Mouse (Mus musculus): Measurements from ENCODE around the gene Agrp.
A peak's percentile ranks its signal among the peaks of the same experiment; 100 is the strongest.

The Agrp gene

DNA sequence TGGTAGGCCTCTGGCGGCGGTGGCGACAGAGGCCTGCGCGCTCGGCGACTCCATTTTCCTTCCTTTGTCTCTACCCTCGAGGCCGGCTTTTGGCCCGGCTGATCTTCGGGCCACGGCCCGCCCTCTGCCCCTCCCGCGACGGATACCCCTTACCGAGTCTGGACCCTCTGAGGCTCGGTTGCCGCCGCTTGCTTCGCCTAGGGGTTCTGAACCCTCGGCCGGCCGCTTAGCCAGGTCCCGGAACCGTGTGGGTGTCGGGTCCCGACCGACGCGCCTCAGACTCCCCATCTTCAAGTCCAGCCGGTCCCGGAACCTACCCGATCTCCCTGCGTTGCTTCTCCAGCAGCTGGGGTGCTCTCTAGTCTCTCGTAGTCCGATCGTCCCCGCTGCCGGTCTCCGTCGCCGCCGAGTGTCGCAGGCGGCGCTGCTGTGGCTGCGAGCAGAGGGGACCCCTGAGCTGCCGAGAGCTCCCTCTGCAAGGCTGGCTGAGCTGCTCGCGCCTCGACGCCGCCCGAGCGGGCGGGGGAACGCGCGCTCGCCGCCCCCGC lies at the start of gene Agrp:
Agrp (minus strand) TSS at position 431 of the 548 bp plus-strand sequence.
- DNase-seq (ENCODE audit: low spot score) = no peak

DNA sequence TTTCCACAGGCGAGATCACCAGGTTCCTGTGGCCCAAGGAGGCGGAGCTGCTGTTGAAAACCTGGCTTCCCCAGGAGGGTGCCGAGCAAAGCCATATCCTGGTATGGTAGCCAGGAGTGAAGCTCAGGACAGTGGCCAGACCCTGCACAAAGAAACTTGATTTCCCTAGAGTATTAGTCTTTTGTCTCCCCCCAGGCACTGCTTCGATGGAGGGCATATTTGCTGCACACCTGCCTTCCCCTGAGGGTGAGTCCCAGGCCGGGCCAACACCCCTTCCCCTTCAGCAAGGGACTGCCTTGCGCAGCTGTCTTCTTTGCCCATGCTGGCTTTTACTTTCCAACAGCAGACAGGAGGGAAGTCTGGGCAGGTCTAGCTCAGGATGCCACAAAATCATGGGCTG lies 49.4 kb upstream of the Agrp start:
- no peak for DNase-seq (ENCODE audit: low spot score)

DNA sequence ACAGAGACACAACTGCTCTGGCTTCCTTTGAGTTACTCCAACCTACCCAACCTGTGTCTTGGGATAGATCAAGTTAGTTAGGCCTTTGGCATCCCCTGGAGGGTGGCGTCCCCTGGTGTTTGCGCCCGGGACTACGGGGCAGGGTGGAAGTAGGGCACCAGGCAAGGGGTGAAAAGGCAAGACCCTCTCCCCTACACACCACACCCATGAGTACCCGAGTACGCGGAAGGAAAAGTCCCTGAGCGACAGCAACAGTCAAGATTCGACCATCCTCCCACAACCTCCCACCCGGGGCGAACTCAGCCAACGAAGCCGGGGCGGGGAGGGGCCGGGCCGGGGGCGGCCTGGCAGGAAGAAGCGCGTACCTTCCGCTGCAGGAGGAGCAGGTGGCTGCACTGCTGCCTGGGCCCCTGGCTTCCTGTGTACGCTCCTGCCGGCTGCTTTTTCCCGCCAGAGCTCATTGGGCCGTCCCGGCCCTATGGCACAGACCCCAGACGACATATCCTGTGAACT lies 48.7 kb upstream of the Agrp start, which contains the start of gene Carmil2:
Carmil2 (plus strand) TSS at position 479 of the 513 bp plus-strand sequence.
- DNase-seq (ENCODE audit: low spot score) = peak; percentile 70

DNA sequence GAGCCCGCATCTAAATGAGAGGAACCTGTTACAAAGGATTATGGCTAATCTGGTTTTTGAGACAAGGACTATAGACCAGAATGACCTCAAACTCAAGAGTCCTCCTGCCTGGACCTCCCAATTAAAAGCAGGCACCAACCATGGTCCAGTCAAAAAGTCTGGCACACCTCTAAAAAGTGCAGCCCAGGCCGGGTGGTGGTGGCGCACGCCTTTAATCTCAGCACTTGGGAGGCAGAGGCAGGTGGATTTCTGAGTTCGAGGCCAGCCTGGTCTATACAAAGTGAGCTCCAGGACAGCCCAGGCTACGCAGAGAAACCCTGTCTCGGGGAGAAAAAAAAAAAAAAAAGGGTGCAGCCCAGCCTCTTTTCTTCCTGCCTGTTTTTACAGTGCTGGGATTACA lies 48.1 kb upstream of the Agrp start:
- no peak for DNase-seq (ENCODE audit: low spot score)

DNA sequence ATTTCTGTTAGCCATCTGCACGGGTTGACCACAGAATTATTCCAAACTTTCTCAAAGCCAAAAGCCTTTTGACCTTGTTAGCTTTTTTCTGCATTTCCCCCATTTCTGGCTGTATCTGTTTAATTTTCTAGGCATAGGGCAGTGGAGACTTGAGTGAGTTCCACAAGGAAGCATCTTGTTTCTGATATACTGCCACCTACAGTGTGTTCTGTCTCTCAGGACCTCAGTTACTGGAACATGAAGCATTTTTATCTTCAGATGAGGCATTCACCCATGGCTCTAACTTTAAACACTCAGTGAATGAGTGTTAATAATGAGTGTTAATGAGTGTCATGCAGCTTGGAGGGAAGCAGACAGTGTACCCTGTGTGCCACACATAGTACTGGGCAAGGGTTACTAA lies 40.7 kb upstream of the Agrp start:
- DNase-seq (ENCODE audit: low spot score) = no peak

DNA sequence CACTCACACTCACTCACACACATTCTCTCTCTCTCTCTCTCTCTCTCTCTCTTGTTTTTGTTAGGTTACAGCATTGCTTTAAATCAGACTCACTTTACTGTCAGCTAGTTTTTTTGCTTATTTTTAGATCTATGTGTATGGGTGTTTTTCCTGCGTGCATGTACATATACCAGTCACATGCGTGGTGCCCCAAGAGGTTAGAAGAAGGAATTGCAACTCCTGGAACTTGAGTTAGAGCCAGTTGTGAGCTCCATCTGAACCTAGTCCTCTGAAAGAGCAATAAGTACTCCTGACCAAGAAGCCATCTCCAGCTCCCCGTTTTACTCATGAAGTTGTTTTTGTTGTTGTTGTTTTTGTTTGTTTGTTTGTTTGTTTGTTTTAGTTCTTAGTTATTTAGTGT lies 24.0 kb upstream of the Agrp start:
- peak; percentile 5 for DNase-seq (ENCODE audit: low spot score)

DNA sequence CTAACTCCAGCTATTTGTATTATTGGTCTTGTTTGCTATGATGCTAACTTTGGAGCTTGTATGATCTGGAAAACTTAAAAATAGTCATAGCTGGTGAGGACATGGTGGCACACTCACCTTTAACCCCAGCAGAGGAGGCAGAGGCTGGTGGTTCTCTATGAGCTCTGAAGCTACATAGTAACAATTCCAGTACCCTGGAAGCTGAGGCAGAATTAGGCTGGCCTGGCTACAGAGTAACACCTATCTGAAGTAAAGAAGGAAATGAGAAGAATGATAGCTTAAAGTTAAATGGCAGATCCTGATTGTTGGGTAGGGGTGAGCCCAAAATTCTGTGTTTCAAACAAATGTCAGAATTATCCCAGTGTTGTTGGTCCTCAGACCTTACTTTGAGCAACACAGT lies 20.4 kb upstream of the Agrp start:
- DNase-seq (ENCODE audit: low spot score) = no peak

DNA sequence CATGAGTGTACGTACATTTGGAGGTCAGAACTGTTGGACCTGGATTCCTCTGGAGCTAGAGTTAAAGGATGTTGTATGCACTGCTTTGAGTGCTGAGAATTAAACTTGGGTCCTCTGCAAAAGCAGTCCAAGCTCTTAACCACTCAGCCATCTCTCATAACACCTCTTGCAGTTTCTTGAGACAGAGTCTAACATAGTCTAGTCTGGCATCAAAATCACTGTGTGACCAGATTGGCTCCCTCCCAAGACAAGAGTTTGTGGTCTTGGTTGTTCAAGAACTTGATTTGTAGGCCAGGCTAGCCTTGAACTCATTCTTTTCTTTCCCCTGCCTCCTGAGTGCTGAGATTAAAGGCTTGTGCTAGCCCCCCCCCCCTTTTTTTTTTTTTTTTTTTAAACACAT lies 11.7 kb upstream of the Agrp start:
- no peak for DNase-seq (ENCODE audit: low spot score)

DNA sequence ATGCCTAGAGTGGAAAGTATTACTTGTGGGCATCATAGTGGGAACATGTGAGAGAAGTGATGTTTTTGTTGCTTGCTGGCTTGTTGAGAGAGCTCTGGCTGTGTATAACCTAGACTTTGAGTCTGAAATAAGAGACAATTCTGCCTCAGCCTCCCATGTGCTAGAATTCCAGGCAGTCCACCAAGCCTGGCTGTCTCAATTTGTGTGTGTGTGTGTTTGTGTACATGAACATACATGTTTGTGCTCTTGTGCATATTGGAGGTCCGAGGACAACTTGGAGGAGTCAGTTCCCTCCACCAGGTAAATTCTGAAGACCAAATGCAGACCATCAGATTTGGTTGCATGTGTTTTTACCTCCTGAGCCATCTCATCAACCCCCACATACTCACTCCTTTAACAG lies 8.0 kb upstream of the Agrp start:
- no peak for DNase-seq (ENCODE audit: low spot score)

DNA sequence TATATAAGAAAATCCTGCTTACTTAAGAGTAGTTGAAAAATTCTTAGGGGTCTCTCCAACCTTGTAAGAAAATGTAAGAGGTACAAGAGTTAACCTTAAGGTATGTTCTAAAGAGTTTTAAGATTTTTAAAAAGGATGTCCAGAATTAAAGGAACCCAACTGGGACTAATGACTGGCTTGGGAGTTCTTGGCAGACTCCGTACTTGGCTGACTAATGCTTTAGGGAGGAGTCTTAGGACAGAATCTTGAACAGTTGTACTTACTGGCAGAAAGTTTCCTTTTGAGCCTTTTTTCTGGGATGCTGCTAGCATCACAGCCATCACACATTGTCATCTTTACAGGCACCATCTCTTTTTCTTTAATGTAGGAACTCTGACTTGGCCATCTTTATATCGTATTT lies 3.3 kb upstream of the Agrp start:
- DNase-seq (ENCODE audit: low spot score) = no peak

DNA sequence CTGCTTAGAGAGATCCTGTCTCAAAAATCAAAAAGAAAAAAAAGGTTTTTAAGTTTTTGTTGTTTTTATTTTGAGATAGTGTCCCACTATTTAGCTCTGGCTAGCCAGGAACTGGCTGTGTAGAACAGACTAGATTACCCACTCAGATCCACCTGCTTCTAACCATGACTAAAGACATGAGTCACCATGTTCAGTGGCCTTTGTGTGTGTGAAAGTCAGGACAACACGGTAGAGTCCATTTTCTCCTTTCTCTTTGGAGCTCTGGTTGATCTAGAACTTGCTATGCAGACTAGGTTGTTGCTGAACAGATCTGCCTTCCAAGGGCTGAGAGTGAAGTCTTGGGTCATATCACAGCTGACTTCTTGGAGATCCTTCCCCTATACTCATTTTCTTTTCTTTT lies 2.6 kb upstream of the Agrp start:
- no peak for DNase-seq (ENCODE audit: low spot score)

DNA sequence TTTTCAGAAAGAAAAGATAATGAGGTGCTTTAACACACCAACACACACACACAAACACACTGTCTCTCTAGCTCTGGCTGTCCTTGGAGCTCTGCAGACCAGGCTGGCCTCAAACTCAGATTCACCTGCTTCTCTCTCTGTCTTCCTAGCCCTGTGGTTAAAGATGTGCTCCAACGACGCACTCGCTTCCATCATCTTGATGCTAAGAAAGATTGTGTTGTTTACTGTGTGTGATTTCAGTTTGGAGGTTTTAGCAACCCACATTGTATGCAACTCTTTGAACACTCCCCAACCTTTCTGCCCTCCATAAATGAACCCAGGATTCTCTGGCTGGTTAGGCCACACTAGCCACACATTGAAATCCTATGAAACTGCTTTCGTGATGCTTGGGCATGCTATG lies 1.3 kb upstream of the Agrp start:
- DNase-seq (ENCODE audit: low spot score) = no peak

DNA sequence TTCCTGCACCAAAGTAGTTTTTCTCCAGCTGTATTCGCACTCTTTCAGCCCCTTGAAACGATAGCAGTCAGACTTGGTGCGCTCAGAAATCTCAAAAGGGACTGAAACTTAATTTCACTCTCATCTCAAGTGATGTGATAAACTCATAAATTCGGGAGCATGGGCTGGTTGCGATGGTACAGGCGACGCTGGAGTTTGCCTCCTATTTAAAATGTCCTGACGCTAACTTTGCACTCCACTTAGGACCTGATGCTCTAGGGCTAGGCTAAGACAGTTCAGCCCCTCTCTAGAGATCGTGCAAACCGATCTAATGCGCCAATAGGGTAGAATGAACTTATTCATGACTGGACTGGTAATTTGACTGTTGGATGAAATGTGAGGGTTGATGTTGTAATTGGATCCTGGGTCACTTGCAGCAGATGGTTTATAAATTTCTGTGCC lies 428 bp upstream of the Agrp start:
- DNase-seq (ENCODE audit: low spot score) = no peak

DNA sequence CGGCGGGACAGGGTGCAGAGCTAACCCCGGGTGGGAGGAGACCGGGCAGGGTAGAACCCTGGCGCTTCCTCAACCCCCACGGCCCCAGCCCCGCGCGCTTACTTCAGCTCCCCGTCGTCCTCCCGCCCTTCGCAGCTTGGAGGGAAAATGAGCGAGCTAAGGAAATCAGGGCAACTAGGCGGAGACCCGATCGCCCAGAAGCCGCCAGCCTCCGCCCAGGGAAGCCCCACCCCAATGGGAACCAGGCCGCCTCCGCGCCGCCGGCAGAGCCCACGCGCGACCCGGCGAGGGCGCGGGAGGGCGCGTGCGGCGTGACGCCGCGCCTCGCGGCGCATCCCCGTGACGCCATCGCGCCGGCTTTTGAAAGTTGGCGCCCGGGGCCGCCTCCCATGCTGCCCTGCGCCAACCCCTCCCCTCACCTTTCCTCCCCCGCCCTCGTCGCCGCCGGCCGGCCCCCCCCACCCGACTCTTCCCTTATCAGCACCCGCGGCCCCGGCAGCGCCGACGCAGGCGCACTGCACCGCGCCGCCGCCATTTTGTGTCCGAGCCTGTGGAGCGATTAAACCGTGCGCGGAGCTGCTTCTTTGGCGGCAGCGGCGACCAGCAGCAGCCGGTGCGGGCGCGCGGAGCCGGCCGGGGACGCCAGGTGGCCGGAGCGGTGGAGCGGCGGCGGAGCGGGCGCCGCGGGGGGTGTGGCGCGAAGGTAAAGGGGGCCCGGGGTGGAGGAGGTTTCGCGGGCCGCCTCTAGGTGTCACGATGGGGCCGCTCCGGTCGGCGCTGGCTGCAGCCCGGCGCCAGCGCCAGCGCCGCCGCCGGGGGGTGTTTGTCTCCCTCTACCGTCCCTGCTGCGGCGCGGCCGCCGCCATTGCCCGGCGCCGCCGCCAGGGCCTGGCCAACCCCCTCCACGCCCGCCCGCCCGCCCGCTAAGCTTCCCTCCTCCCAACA lies 903 bp downstream of the Agrp start, which contains the start of gene Ctcf:
Ctcf (plus strand) TSS at position 551 of the 945 bp plus-strand sequence.
- peak; percentile 90 for DNase-seq (ENCODE audit: low spot score)

DNA sequence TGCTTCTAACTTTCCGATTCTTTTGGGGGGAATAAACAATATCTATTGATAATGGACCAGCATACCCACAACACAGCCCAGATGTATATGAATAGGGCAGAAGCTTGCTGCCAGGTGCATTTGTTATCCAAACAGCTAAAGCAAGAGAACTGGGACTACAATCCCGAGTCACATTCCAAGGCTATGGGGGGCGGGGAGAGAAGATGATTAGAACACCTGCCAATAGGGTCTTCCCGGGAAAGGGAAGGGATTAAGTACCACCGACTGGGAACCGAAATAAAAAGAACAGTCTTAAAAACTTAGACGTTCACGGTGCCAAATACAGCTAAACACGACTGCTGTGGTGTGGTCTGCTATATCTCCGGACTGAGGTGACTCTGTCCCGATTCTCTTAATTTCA lies 1.7 kb downstream of the Agrp start:
- DNase-seq (ENCODE audit: low spot score) = no peak

DNA sequence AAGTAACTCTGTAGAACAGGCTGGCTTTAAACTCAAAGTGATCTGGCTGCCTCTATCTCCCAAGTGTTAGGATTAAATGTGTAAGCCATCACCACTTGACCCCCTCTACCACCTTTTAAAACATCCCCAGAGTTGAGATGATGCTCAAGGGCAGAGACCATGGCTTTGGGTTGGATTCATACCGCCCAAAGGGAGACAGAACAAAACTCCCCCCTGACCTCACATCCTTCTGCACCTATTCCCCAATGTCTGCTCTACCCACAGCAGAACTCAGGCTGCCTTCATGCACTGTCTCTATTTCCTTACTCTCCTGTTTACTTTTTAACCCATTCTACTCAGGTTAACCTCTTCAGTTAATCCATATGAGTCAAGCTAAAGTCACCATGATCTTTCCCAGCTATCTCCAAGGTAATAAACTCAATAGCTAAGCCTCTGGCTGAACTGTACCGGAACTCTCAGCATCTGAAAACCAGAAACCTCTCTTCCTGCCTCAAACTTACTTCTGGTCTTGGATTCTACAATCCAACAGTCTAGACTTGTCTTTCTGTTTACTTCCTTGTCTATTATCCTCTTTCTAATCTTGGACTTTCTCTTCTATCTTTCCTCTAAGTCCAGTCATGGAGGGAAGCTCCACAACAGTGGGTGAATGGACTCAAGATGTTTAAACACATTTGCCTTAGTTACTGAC lies 2.3 kb downstream of the Agrp start:
- DNase-seq (ENCODE audit: low spot score) = no peak

DNA sequence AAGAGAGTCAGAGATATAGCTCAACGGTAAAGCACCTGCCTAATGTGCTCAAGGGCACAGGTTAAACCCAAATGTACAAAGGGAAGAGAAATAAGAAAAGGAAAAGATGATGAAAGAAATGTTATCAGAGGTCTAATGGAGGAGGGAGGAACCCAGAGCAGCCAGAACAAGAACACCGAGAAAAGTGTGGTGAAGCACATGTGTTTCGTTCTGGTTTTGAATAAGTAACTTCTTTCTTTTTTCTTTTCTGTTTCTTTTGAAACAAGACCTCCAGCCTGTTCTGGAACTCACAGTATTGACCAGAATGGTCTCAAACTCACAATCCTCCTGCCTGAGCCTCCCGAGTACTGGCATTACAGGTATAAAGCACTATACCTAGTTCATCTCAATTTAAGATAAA lies 7.9 kb downstream of the Agrp start:
- DNase-seq (ENCODE audit: low spot score) = no peak

DNA sequence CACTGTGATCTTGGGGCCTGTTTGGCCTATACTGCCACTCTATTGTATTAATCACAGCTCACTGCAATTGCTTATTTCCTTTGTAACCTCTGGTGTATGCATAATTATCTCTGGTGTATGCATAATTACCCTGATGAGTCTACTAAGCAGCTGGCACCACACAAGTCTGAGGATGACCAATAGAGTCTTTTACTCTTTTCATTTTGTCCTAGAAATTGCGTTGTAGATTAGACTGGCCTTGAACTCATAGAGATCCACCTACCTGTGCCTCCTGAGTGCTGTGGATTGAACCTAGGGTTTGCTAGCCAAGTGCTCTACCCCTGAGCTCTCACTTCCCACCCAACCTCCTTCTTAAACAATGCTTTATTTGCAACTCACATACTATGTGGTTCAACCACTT lies 11.1 kb downstream of the Agrp start:
- DNase-seq (ENCODE audit: low spot score) = no peak

DNA sequence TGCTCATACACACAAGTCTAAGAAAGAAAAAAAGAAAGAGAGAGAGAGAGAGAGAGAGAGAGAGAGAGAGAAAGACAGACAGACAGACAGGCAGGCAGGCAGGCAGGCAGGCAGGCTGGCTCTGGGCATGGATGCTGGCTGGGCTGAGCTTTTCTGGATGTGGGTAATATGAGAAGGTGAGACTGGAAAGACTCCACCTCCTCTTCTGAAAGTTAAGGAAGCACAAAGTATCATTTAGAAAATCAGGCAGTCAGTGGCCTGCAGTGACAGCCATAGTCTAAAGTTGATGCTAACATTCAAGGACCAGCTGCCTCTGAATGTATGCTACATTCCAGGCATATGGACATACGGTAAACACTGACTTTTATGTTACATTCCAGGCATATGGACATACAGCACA lies 12.4 kb downstream of the Agrp start:
- DNase-seq (ENCODE audit: low spot score) = no peak

DNA sequence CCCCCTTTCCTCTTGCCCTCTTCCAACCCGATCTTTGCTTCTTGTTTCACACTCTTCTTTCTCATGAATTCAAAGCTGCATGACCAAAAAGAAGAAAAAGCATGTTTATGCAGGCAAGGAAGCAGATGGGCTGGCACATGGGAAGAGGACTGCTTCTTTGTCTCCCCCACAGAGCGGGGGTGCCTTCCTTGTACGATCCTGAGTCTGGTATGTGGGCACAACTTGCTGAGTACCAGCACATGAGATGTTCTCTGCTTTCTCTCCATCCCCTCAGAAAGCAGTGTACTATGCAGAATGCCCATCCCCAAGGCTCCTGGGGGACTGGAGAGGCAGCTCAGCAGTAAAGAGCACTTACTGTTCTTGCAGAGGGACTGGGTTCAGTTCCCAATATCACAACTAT lies 12.8 kb downstream of the Agrp start:
- no peak for DNase-seq (ENCODE audit: low spot score)

DNA sequence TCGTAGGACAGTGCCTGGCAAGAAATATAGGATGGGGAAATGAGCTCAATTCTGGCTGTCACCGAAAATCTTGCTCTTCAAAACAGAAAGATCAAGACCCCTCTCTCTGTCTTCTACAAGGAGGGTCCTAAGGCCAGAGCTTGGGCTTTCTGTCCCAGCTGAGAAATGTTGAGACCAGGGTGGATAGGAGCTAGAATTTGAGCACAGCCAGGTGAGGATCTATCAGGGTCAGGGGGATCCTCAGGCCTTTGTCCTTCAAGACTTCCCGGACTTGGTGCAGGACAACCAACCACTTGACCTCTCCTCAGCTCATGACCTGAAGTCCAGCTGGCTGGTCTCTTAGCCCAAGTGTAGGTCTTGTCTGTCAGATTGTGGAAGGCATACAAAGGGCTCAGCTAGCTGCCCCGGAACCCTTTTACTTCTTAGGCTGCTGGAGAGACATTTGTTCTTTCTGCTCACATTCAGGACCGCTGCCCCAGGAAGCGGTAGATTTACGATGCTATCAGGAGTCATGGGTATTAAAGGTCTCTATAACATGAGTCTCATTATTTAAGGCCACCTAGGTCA lies 13.4 kb downstream of the Agrp start:
- DNase-seq (ENCODE audit: low spot score) = no peak

DNA sequence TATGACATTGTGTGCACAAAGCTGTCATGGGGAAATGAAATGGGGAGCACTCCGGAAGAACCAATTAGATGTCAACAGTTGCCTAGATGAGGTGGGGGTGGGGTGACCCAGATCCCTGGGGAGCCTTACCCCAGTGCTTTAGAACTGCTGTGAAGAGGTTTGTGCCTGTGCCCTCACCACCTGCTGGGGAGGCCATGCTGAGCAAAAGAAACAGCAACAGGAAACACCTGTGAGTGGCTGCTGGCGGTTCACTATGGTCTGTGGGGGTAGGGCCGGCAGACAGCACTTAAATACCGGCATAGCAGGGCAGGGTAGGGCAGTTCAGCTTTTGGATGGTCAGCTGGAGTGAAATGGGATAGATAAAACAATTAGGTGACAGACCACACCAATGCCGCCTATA lies 14.1 kb downstream of the Agrp start:
- no peak for DNase-seq (ENCODE audit: low spot score)
